Mouse (Mus musculus): Measurements from ENCODE around the gene Wdtc1. TPM values are rescaled to one million over a fixed set of nuclear protein-coding genes. Genes with fewer than 3 reads are reported as not detected.

The Wdtc1 gene
- polyA plus RNA-seq, 2 experiments from 2014 or later = 4.2 to 7.8 TPM

- ATAC-seq = no peak
Measured at GRCm38 (mm10) chr4:133281513-133281912, 71.8 kb downstream of the Wdtc1 start.

GRCm38 (mm10) chr4:133278482-133278881, 74.8 kb downstream of the Wdtc1 start:
- no peak for ATAC-seq

GRCm38 (mm10) chr4:133278067-133278466, 75.2 kb downstream of the Wdtc1 start:
- peak; percentile 19 for ATAC-seq

- ATAC-seq = peak; percentile 88
Measured at GRCm38 (mm10) chr4:133277104-133278026, 75.9 kb downstream of the Wdtc1 start, which contains the start of gene Tmem222. TSS of gene Tmem222 (minus strand) at chr4:133277792.

- ATAC-seq = no peak
Measured at GRCm38 (mm10) chr4:133270929-133271328, 82.4 kb downstream of the Wdtc1 start.

GRCm38 (mm10) chr4:133269596-133269995, 83.7 kb downstream of the Wdtc1 start:
- no peak for ATAC-seq

- ATAC-seq = no peak
Measured at GRCm38 (mm10) chr4:133268931-133269330, 84.3 kb downstream of the Wdtc1 start.

- ATAC-seq = no peak
Measured at GRCm38 (mm10) chr4:133266248-133266880, 86.9 kb downstream of the Wdtc1 start.

GRCm38 (mm10) chr4:133265759-133266158, 87.5 kb downstream of the Wdtc1 start:
- ATAC-seq = no peak

- no peak for ATAC-seq
Measured at GRCm38 (mm10) chr4:133265297-133265696, 88.0 kb downstream of the Wdtc1 start.

- ATAC-seq = no peak
Measured at GRCm38 (mm10) chr4:133264559-133264958, 88.7 kb downstream of the Wdtc1 start.

- ATAC-seq = peak; percentile 44
Measured at GRCm38 (mm10) chr4:133263756-133264155, 89.5 kb downstream of the Wdtc1 start.

- peak; percentile 60 for ATAC-seq
Measured at GRCm38 (mm10) chr4:133262882-133263281, 90.4 kb downstream of the Wdtc1 start, which contains the start of gene Sytl1. TSS of gene Sytl1 (minus strand) at chr4:133263113.

GRCm38 (mm10) chr4:133262375-133262765, 90.9 kb downstream of the Wdtc1 start:
- ATAC-seq = no peak

- ATAC-seq = peak; percentile 61
Measured at GRCm38 (mm10) chr4:133261641-133262374, 91.5 kb downstream of the Wdtc1 start.

- ATAC-seq = no peak
Measured at GRCm38 (mm10) chr4:133257798-133258408, 95.4 kb downstream of the Wdtc1 start.

- no peak for ATAC-seq
Measured at GRCm38 (mm10) chr4:133257230-133257629, 96.1 kb downstream of the Wdtc1 start.

- no peak for ATAC-seq
Measured at GRCm38 (mm10) chr4:133256820-133257219, 96.5 kb downstream of the Wdtc1 start.

GRCm38 (mm10) chr4:133255392-133255791, 97.9 kb downstream of the Wdtc1 start:
- no peak for ATAC-seq

GRCm38 (mm10) chr4:133253412-133253811, 99.9 kb downstream of the Wdtc1 start:
- no peak for ATAC-seq

GRCm38 (mm10) chr4:133252089-133252488, 101.2 kb downstream of the Wdtc1 start:
- ATAC-seq = no peak

- ATAC-seq = no peak
Measured at GRCm38 (mm10) chr4:133251214-133251613, 102.1 kb downstream of the Wdtc1 start.

Measured in CD4-positive, CD25-positive, alpha-beta regulatory T cell, adult 4 months (primary cell).